Mouse (Mus musculus) monocyte, adult 2 months (primary cell): ENCODE results near the gene Mapkap1.

Experiments
- DNase-seq, 2 experiments: peaks; one replicate each; pipeline ENCODE4 v3.0.0; 2022; ENCODE audit warnings: low spot score in 2 of 2, low read depth in 1 of 2

The Mapkap1 gene

GRCm38 (mm10) chr2:34406601-34407464 is at the start of gene Mapkap1:
Gene Mapkap1, plus strand, starts transcription at chr2:34406771.
- DNase-seq, result peak; percentile 94 to 95

- DNase-seq, result no peak
These were observed 42.9 kb upstream of the Mapkap1 start for GRCm38 (mm10) chr2:34363678-34364077.

- no peak for DNase-seq
These were observed 39.5 kb upstream of the Mapkap1 start for GRCm38 (mm10) chr2:34367024-34367423.

- no peak for DNase-seq
These were observed 38.2 kb upstream of the Mapkap1 start for GRCm38 (mm10) chr2:34368396-34368795.

- DNase-seq, result no peak
These were observed 36.2 kb upstream of the Mapkap1 start for GRCm38 (mm10) chr2:34370349-34370724.

- peak in 1 of 2 experiments; percentile 10 for DNase-seq
These were observed 35.7 kb upstream of the Mapkap1 start for GRCm38 (mm10) chr2:34370725-34371440.

GRCm38 (mm10) chr2:34371441-34372304 is 34.9 kb upstream of the Mapkap1 start:
- peak in 1 of 2 experiments; percentile 5 for DNase-seq

- peak; percentile 82 to 93 for DNase-seq
These were observed 34.0 kb upstream of the Mapkap1 start, which contains the start of gene Pbx3 for GRCm38 (mm10) chr2:34372305-34373301. Gene Pbx3, minus strand, starts transcription at chr2:34373142.

- DNase-seq, result no peak
These were observed 32.7 kb upstream of the Mapkap1 start for GRCm38 (mm10) chr2:34373886-34374285.

- DNase-seq, result no peak
These were observed 32.2 kb upstream of the Mapkap1 start for GRCm38 (mm10) chr2:34374349-34374748.

GRCm38 (mm10) chr2:34378930-34379329 is 27.6 kb upstream of the Mapkap1 start:
- DNase-seq, result no peak

- no peak for DNase-seq
These were observed 7.0 kb upstream of the Mapkap1 start for GRCm38 (mm10) chr2:34399535-34399934.

- DNase-seq, result no peak
These were observed 1.0 kb downstream of the Mapkap1 start for GRCm38 (mm10) chr2:34407596-34407995.

- DNase-seq, result no peak
These were observed 1.8 kb downstream of the Mapkap1 start for GRCm38 (mm10) chr2:34408341-34408740.

- no peak for DNase-seq
These were observed 3.3 kb downstream of the Mapkap1 start for GRCm38 (mm10) chr2:34409741-34410340.

GRCm38 (mm10) chr2:34420256-34420655 is 13.7 kb downstream of the Mapkap1 start:
- DNase-seq, result no peak

- DNase-seq, result no peak
These were observed 17.6 kb downstream of the Mapkap1 start for GRCm38 (mm10) chr2:34424186-34424585.

- DNase-seq, result no peak
These were observed 19.1 kb downstream of the Mapkap1 start for GRCm38 (mm10) chr2:34425573-34426223.

- DNase-seq, result no peak
These were observed 24.1 kb downstream of the Mapkap1 start for GRCm38 (mm10) chr2:34430663-34431062.
